Mouse (Mus musculus): ENCODE results near the gene Pgghg. TPM values are rescaled to one million over a fixed set of nuclear protein-coding genes. Genes with fewer than 3 reads are reported as not detected.

Gene Pgghg
- polyA plus RNA-seq, 1 experiment from 2014 or later = 9.1 TPM

DNA sequence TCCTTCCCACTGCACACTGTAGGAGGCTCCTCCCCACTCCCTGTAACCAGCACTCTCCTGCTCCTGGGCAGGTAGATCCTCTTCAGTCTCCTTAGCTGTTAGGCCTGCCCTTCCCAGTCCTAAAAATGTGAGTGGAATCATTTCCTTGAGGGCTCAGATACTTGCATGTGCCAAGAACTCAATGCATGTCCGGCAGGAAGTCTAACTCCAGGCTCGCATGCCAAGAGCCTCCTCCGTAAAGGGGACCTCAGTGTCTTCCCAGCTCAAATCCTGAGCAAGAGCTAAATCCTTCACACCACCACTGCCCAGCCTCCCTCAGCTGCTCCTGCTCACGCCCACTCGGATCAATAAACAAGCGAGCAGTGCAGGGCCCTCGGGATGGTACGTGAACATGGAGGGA lies 9.9 kb downstream of the Pgghg start:
- no peak overlapping the region for H3K4me3 ChIP-seq
- H3K27ac ChIP-seq (replicated peaks) = no peak overlapping the region
- no peaks in the 10 kb centered on the region for H3K9me3 ChIP-seq
- H3K27me3 ChIP-seq = no peaks in the 10 kb centered on the region
- H3K4me1 ChIP-seq (replicated peaks) = peaks cover 19% of the 10 kb centered on the region; the same call in 1 of the 2 replicates
- H3K4me2 ChIP-seq = no peak overlapping the region
- H3K9ac ChIP-seq = no peak overlapping the region
- no peaks in the 10 kb centered on the region for H3K36me3 ChIP-seq
- 53% methylated on average over 8 of the region's 8 CpGs for WGBS
- ATAC-seq (ENCODE audit: low FRiP score, low read depth) = no peak

DNA sequence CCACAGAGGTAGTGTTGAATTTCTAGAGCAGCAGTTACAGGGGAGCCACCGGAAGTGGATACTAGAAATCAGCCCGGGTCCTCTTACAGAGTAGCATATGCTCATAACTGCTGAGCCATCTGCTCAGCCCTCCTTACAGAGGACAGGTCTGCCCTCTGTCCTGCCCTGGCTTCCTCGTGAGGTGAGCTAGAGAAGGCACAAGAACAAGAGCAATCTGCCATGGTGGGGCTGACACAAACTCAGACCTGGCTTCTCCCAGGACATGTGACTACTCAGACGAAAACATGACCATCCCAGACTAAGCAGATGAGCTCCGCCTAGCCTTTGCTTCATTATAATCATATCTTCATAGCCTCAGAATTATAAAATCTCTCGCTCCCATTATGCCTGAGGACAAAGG lies 10.6 kb downstream of the Pgghg start:
- no peak overlapping the region for H3K9ac ChIP-seq
- 87% methylated on average over 6 of the region's 6 CpGs for WGBS
- no peak overlapping the region for H3K4me2 ChIP-seq
- no peaks in the 10 kb centered on the region for H3K27me3 ChIP-seq
- no peaks in the 10 kb centered on the region for H3K36me3 ChIP-seq
- H3K4me3 ChIP-seq = no peak overlapping the region
- H3K4me1 ChIP-seq (replicated peaks) = peaks cover 19% of the 10 kb centered on the region; the same call in 1 of the 2 replicates
- H3K9me3 ChIP-seq = no peaks in the 10 kb centered on the region
- no peak for ATAC-seq (ENCODE audit: low FRiP score, low read depth)
- no peak overlapping the region for H3K27ac ChIP-seq (replicated peaks)

DNA sequence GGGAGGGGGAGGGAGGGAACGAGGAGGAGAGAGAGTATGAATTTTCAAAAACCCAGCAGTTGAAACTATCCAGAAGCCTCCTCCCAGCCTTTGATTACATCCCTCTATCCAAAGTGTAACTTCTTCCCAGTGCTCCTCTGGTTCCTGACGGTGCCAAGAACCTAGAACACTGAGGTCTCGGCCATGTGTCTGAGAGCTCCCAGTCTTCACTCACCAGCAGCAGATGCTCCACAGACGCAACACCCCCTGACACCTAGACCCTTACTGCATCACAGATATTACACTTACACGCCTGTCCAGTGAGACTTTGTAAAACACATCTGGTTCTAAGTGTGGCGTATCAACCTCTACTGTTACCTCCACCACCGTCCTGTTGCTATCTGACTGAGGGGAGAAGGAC lies 11.2 kb downstream of the Pgghg start:
- Histone ChIP-seq H3K27ac (replicated peaks) (no peak overlapping the region), H3K4me1 (replicated peaks) (peaks cover 19% of the 10 kb centered on the region; the same call in 1 of the 2 replicates), H3K36me3 (no peaks in the 10 kb centered on the region), H3K4me3 (no peak overlapping the region), H3K9me3 (no peaks in the 10 kb centered on the region), H3K4me2 (no peak overlapping the region), H3K9ac (no peak overlapping the region), H3K27me3 (no peaks in the 10 kb centered on the region)
- no peak for ATAC-seq (ENCODE audit: low FRiP score, low read depth)
- WGBS = 89% methylated on average over 7 of the region's 7 CpGs

GRCm38 (mm10) chr7:140953133-140953532 lies 11.9 kb downstream of the Pgghg start:
- WGBS = 90% methylated on average over 11 of the region's 11 CpGs
- no peak for ATAC-seq (ENCODE audit: low FRiP score, low read depth)
- no peak overlapping the region for H3K27ac ChIP-seq (replicated peaks)

GRCm38 (mm10) chr7:140953800-140954732 lies 12.9 kb downstream of the Pgghg start:
- no peak overlapping the region for H3K9ac ChIP-seq
- ATAC-seq (ENCODE audit: low FRiP score, low read depth) = no peak
- H3K27ac ChIP-seq (replicated peaks) = no peak overlapping the region
- WGBS = 71% methylated on average over 15 of the region's 15 CpGs
- H3K27me3 ChIP-seq = no peaks in the 10 kb centered on the region
- H3K9me3 ChIP-seq = no peaks in the 10 kb centered on the region
- no peaks in the 10 kb centered on the region for H3K36me3 ChIP-seq
- peak overlapping the region; percentile 29; the same call in 1 of the 2 replicates for H3K4me3 ChIP-seq
- peak overlapping the region; percentile 62 for H3K4me2 ChIP-seq
- H3K4me1 ChIP-seq (replicated peaks) = peaks cover 19% of the 10 kb centered on the region; the same call in 1 of the 2 replicates

More at GRCm38 (mm10) chr7:140953133-140953532, 11.9 kb downstream of the Pgghg start:
- H3K4me1 ChIP-seq (replicated peaks) = peaks cover 19% of the 10 kb centered on the region; the same call in 1 of the 2 replicates
- H3K4me2 ChIP-seq = no peak overlapping the region
- H3K9ac ChIP-seq = no peak overlapping the region
- H3K27me3 ChIP-seq = no peaks in the 10 kb centered on the region
- H3K4me3 ChIP-seq = no peak overlapping the region
- no peaks in the 10 kb centered on the region for H3K9me3 ChIP-seq
- no peaks in the 10 kb centered on the region for H3K36me3 ChIP-seq

DNA sequence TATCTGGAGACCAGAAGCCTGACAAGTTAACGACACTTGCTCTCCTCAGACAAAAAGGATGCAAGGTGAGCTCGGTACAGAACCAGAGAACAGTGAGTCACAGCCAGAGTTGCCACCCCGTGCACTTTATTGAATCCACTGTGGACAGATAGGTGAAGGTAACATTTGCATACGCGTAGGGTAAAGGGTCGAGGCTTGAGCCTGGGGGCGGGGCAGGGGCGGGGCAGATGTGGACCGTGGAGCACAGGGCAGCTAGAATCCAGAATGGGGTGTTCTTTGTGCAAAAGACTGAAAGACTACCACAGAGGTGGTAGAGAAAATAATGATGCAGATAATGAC lies 13.5 kb downstream of the Pgghg start:
- Histone ChIP-seq H3K27me3 (no peaks in the 10 kb centered on the region), H3K9me3 (no peaks in the 10 kb centered on the region), H3K9ac (no peak overlapping the region), H3K4me3 (peak overlapping the region; percentile 29), H3K4me1 (replicated peaks) (peaks cover 19% of the 10 kb centered on the region; the same call in 1 of the 2 replicates), H3K27ac (replicated peaks) (no peak overlapping the region), H3K36me3 (no peaks in the 10 kb centered on the region), H3K4me2 (peak overlapping the region; percentile 62)
- 22% methylated on average over 9 of the region's 9 CpGs for WGBS
- no peak for ATAC-seq (ENCODE audit: low FRiP score, low read depth)

DNA sequence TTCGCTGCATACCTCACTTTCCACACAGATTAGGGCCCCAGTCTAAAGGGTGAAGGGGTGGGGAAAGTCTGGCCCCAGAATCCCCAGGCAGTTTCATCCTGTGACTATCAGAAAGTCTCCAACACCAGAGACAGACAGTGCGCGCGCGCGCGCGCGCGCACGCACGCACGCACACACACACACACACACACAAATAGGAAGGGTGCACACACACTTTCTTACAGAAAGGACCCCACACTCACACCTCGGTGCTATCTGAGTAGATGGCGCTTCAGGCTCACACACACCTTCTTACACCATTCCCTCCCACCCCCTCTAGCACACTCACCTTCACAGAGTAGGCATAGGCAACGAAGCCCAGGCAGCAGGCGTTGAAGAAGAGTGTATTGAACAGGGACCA lies 14.2 kb downstream of the Pgghg start:
- Histone ChIP-seq H3K9ac (peak overlapping the region; percentile 34), H3K9me3 (no peaks in the 10 kb centered on the region), H3K27ac (replicated peaks) (0 out of 2 replicates have a peak overlapping the region, but pooled peaks have one; percentile 15), H3K4me3 (peak overlapping the region; percentile 29), H3K27me3 (no peaks in the 10 kb centered on the region), H3K36me3 (no peaks in the 10 kb centered on the region), H3K4me1 (replicated peaks) (peaks cover 19% of the 10 kb centered on the region; the same call in 1 of the 2 replicates), H3K4me2 (peak overlapping the region; percentile 62)
- WGBS = 12% methylated on average over 17 of the region's 17 CpGs
- ATAC-seq (ENCODE audit: low FRiP score, low read depth) = peak; percentile 49

DNA sequence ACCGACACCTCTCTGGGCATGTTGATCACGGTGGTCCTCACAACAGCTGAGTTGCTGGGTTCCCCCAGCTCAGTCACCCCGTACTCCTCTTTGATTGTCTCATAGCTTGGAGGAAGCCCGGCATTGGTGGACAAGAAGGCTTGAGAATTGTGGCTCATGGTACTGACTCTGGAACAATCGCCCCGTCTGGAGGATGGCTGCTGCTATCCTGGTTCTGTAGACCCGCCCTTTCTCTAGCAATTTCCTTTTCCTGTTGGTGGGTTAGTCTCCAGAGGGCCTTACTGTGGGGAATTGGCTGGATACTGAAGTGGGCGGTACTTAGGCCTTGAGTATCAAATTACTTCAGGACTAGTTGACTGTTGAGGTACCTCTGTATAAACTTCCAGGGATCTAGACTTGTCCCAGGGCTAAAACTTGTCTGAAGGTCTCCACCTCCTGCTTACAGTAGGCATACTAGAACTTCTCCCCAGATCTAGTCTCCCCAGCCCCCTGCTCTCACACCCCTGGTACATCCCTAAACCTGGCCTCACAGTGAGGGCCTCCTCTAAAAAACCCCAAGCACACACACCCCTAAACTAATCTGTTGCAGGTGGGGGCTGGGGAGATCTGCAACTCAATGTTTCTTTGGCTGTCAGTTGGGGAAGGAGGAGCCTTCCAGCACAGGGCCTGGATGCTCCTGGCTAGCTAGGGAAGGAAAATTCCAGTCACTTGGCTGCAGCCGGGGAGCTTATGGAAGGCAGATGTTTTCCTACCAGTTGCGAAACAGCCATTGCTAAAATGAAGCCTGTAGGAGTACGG lies 14.8 kb downstream of the Pgghg start, which contains the start of the genes Gm45717 and Ifitm2:
Gm45717 (minus strand) TSS at position 180 of the 798 bp plus-strand sequence.
Ifitm2 (minus strand) TSS at position 230 of the 798 bp plus-strand sequence.
- Histone ChIP-seq H3K36me3 (no peaks in the 10 kb centered on the region), H3K4me2 (peak within 1 kb of the TSS; percentile 62), H3K27me3 (no peaks in the 10 kb centered on the region), H3K27ac (replicated peaks) (0 out of 2 replicates have a peak within 1 kb of the TSS, but pooled peaks have one; percentile 15), H3K4me1 (replicated peaks) (peaks cover 15% of the 10 kb centered on the region; the same call in 1 of the 2 replicates), H3K9me3 (no peaks in the 10 kb centered on the region), H3K9ac (peak within 1 kb of the TSS; percentile 34), H3K4me3 (peak within 1 kb of the TSS; percentile 29)
- 25% methylated on average over 11 of the region's 11 CpGs for WGBS
- 0 out of 2 replicates have a peak, but pooled peaks have one; percentile 57 for ATAC-seq (ENCODE audit: low FRiP score, low read depth)

DNA sequence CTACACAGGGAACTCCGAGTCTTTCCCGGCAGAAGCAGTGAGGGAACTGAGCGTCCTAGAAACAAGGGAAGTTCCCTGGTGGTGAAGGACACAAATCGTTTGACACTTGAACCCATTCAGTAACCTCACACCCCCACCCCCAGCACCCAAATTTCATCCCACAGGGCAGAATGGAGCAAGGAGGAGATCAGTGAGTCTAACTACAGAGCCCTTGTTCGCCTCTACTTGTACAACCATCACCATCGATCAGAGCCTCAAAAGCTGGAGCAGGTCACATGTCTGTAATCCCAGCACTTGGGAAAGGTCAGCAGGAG lies 15.3 kb downstream of the Pgghg start:
- no peak for ATAC-seq (ENCODE audit: low FRiP score, low read depth)
- H3K4me1 ChIP-seq (replicated peaks) = 0 out of 2 replicates have a peak, but pooled peaks cover 12% of the 10 kb centered on the region
- 61% methylated on average over 6 of the region's 6 CpGs for whole genome bisulfite sequencing
- no peaks in the 10 kb centered on the region for H3K9me3 ChIP-seq
- H3K27ac ChIP-seq (replicated peaks) = no peak overlapping the region
- H3K36me3 ChIP-seq = no peaks in the 10 kb centered on the region
- H3K9ac ChIP-seq = no peak overlapping the region
- H3K4me3 ChIP-seq = no peak overlapping the region
- H3K4me2 ChIP-seq = no peak overlapping the region
- H3K27me3 ChIP-seq = no peaks in the 10 kb centered on the region

DNA sequence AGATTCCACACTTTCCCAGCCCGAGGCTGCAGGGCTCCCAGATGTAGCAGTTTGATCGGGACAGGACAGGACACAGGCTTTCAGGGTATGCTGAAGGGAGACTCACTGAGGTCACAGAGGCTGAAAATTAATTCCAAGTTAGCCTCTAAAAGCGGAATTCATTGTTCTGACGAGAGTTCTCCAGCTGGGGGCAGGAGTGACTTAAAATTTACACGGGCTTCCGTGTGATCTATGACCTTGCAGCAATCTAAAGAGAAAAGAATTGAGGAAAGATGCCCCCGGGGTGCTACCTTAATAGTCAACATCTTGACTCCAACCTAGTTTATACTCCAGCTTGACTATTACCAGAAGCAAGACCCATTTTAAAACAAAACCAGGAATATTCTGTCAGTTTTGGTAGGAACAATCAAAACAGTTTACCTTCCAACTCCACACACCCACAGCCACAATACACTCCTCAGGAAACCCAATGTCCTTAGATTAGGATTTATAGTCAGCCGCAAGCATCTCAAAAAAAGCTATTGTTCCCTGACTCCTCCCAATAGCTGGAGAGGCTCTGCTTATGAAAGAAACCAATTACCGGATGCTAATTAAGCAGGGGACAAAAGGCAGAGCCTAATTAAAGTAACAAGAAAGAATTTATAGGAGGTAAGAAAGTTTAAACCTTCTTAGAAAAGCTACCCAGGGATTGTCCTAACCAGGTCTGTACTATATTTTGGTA lies 18.1 kb downstream of the Pgghg start:
- Histone ChIP-seq H3K36me3 (no peaks in the 10 kb centered on the region), H3K4me1 (replicated peaks) (0 out of 2 replicates have a peak, but pooled peaks cover 9% of the 10 kb centered on the region), H3K4me3 (no peak overlapping the region), H3K27ac (replicated peaks) (no peak overlapping the region), H3K9ac (no peak overlapping the region), H3K4me2 (no peak overlapping the region), H3K9me3 (no peaks in the 10 kb centered on the region), H3K27me3 (no peaks in the 10 kb centered on the region)
- WGBS = 4% methylated on average over 9 of the region's 9 CpGs
- ATAC-seq (ENCODE audit: low FRiP score, low read depth) = no peak

DNA sequence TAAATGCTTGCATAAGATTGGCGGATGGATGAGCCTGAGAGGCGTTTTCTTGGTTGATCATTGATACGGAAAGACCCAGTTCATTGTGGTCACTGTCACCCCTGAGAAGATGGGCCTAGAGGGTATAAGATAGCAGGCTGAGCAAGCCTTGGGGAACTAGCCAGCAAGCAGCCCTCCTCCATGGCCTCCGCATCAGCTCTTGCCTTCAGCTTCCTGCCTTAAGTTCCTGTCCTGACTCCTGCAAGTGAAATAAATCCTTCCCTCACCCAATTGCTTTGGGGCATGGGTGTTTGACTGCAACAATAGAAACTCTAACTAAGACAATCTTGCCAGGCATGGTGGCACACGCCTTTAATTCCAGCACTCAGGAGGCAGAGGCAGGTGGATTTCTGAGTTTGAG lies 18.8 kb downstream of the Pgghg start:
- no peaks in the 10 kb centered on the region for H3K9me3 ChIP-seq
- H3K27ac ChIP-seq (replicated peaks) = no peak overlapping the region
- no peaks in the 10 kb centered on the region for H3K36me3 ChIP-seq
- no peak overlapping the region for H3K9ac ChIP-seq
- no peak for ATAC-seq (ENCODE audit: low FRiP score, low read depth)
- 0 out of 2 replicates have a peak, but pooled peaks cover 5% of the 10 kb centered on the region for H3K4me1 ChIP-seq (replicated peaks)
- no peak overlapping the region for H3K4me3 ChIP-seq
- 50% methylated on average over 5 of the region's 5 CpGs for WGBS
- no peak overlapping the region for H3K4me2 ChIP-seq
- no peaks in the 10 kb centered on the region for H3K27me3 ChIP-seq

All from hindbrain, embryonic 15.5 days (tissue).